Mouse (Mus musculus) Patski (cell line): ENCODE results near the gene Stap2. TPM values are rescaled to one million over a fixed set of nuclear protein-coding genes. Genes with fewer than 3 reads are reported as not detected.
A peak's percentile ranks its signal among the peaks of the same experiment; 100 is the strongest.

Experiments
- ATAC-seq: fragments of 100-300 bp; one replicate; pipeline ENCODE4 v1.8.0; 2021
- CTCF ChIA-PET: fragments of 350-600 bp; sonication (Branson Sonifier 250); formaldehyde crosslinking; loops from one replicate; lab custom pipeline; 2022; ENCODE audit warnings: inconsistent platforms; lab: Charles Lee
- POLR2A ChIA-PET: fragments of 350-600 bp; sonication (Branson Sonifier 250); formaldehyde crosslinking; loops from one replicate; lab custom pipeline; 2022; ENCODE audit warnings: antibody characterized with exemption, inconsistent platforms; lab: Charles Lee
- DNase-seq: peaks from one replicate; pipeline ENCODE4 v3.0.0-alpha.2; 2011; ENCODE audit warnings: low read depth, low spot score
- H3K27me3 ChIP-seq: fragments of 371-371 bp; one replicate; pipeline ENCODE4 v1.5.1; 2021
- CTCF ChIP-seq: fragments of 100-300 bp; IDR thresholded peaks from one replicate; pipeline ENCODE4 v1.5.1; 2021
- in situ Hi-C: fragments of 300-500 bp; cut with MboI; formaldehyde crosslinking; loops from 3 replicates; pipeline ENCODE4 v1.11.1; 2018; ENCODE audit warnings: low pct_unique_long_range_greater_than_20kb, mixed read lengths
- polyA plus RNA-seq: library from polyadenylated mRNA; unstranded; gene quantifications from one replicate; pipeline ENCODE4 v1.2.3, GENCODE M21; 2021

The Stap2 gene
- polyA plus RNA-seq, 1 experiment from 2014 or later: 14.2 TPM

GRCm38 (mm10) chr17:56009962-56010240 lies 4.5 kb upstream of the Stap2 start:
- in situ Hi-C loops: loop anchor here (10.0 to 25.0 kb wide), 2 partner anchors 45 to 298 kb away; partner anchors contain the start of gene Pot1b
- POLR2A ChIA-PET: interaction anchor here (0.7 to 2.3 kb wide), 6 partner anchors 8 to 68 kb away, joined by 3 to 10 read pairs (median 7); partner anchors contain the start of gene Sh3gl1
- DNase-seq (no peak), ATAC-seq (no peak)
- CTCF ChIA-PET: interaction anchor here (0.8 to 3.4 kb wide), 10 partner anchors 8 to 307 kb away, joined by 3 to 48 read pairs (median 4); partner anchors contain the start of genes Chaf1a and Sh3gl1
- TF ChIP-seq CTCF: no peak
- H3K27me3 ChIP-seq: no peaks in the 10 kb centered on the region

GRCm38 (mm10) chr17:56009088-56009961 lies 3.9 kb upstream of the Stap2 start:
- TF ChIP-seq CTCF: no peak
- ChIA-PET CTCF (interaction anchor here (0.8 to 3.4 kb wide), 13 partner anchors 8 to 307 kb away, joined by 3 to 48 read pairs (median 4); partner anchors contain the start of genes Chaf1a, Sh3gl1 and Ubxn6), POLR2A (interaction anchor here (0.7 to 2.3 kb wide), 10 partner anchors 8 to 69 kb away, joined by 3 to 10 read pairs (median 6); partner anchors contain the start of genes Chaf1a, Fsd1 and Sh3gl1)
- no peaks in the 10 kb centered on the region for H3K27me3 ChIP-seq
- DNase-seq (no peak), ATAC-seq (peak; percentile 95)
- in situ Hi-C loops: loop anchor here (25.0 kb wide), 1 partner anchor 297 kb away; the partner anchor contains the start of gene Pot1b

- in situ Hi-C loops: loop anchor here (25.0 kb wide), 1 partner anchor 296 kb away; the partner anchor contains the start of gene Pot1b
- CTCF ChIA-PET: interaction anchor here (1.0 to 3.4 kb wide), 10 partner anchors 9 to 306 kb away, joined by 3 to 48 read pairs (median 4); partner anchors contain the start of genes Sh3gl1 and Ubxn6
- peak; percentile 89 for DNase-seq
- no peak for TF ChIP-seq CTCF
- POLR2A ChIA-PET: interaction anchor here (0.8 to 2.3 kb wide), 7 partner anchors 9 to 32 kb away, joined by 3 to 10 read pairs (median 6); partner anchors contain the start of genes Chaf1a, Fsd1 and Sh3gl1
- H3K27me3 ChIP-seq: no peaks in the 10 kb centered on the region
- peak; percentile 87 for ATAC-seq
Observed at GRCm38 (mm10) chr17:56008356-56009087, 3.1 kb upstream of the Stap2 start.

- ATAC-seq (peak; percentile 3), DNase-seq (no peak)
- ChIA-PET CTCF (interaction anchor here (1.0 to 3.4 kb wide), 6 partner anchors 20 to 305 kb away, joined by 3 to 48 read pairs (median 6); partner anchors contain the start of genes Sh3gl1 and Ubxn6), POLR2A (interaction anchor here (1.1 to 2.3 kb wide), 3 partner anchors 10 to 13 kb away, joined by 3 to 10 read pairs (median 6); no protein-coding TSS in a partner anchor)
- in situ Hi-C loops: loop anchor here (25.0 kb wide), 1 partner anchor 295 kb away; the partner anchor contains the start of gene Pot1b
- H3K27me3 ChIP-seq: no peaks in the 10 kb centered on the region
- TF ChIP-seq CTCF: no peak
Observed at GRCm38 (mm10) chr17:56007444-56008355, 2.3 kb upstream of the Stap2 start.

- H3K27me3 ChIP-seq: no peaks in the 10 kb centered on the region
- POLR2A ChIA-PET: no interaction called here
- in situ Hi-C loops: loop anchor here (25.0 kb wide), 1 partner anchor 295 kb away; the partner anchor contains the start of gene Pot1b
- CTCF ChIA-PET: interaction anchor here (1.7 kb wide), 1 partner anchor 29 kb away, joined by 3 read pairs; the partner anchor contains the start of gene Sh3gl1
- TF ChIP-seq CTCF: no peak
- DNase-seq: no peak
- no peak for ATAC-seq
Observed at GRCm38 (mm10) chr17:56006956-56007355, 1.6 kb upstream of the Stap2 start.

- ATAC-seq (no peak), DNase-seq (no peak)
- in situ Hi-C loops: loop anchor here (25.0 kb wide), 1 partner anchor 291 kb away; the partner anchor contains the start of gene Pot1b
- ChIA-PET CTCF (no interaction called here), POLR2A (no interaction called here)
- no peaks in the 10 kb centered on the region for H3K27me3 ChIP-seq
- no peak for TF ChIP-seq CTCF
Observed at GRCm38 (mm10) chr17:56003000-56003399, 2.4 kb downstream of the Stap2 start.

- H3K27me3 ChIP-seq: no peaks in the 10 kb centered on the region
- ChIA-PET CTCF (interaction anchor here (1.0 to 1.2 kb wide), 2 partner anchors 18 to 57 kb away, joined by 3 read pairs; no protein-coding TSS in a partner anchor), POLR2A (no interaction called here)
- ATAC-seq (peak; percentile 17), DNase-seq (no peak)
- in situ Hi-C loops: loop anchor here (25.0 kb wide), 1 partner anchor 288 kb away; the partner anchor contains the start of gene Pot1b
- no peak for TF ChIP-seq CTCF
Observed at GRCm38 (mm10) chr17:55999794-56000499, 5.4 kb downstream of the Stap2 start.

GRCm38 (mm10) chr17:55996007-55996406 lies 9.4 kb downstream of the Stap2 start:
- ATAC-seq (no peak), DNase-seq (no peak)
- CTCF ChIA-PET: no interaction called here
- POLR2A ChIA-PET: interaction anchor here (1.5 kb wide), 1 partner anchor 12 kb away, joined by 6 read pairs; no protein-coding TSS in a partner anchor
- TF ChIP-seq CTCF: no peak
- in situ Hi-C loops: no loop called here
- no peaks in the 10 kb centered on the region for H3K27me3 ChIP-seq
